Mouse (Mus musculus) embryo, embryonic 10 days (tissue): ENCODE measurements around the gene Lpcat2b.
"Not testable (repeated sequence)": the region's sequence is repeated elsewhere in the genome, so short reads cannot be mapped to it uniquely, and the experiment has no call there.

Source experiments
- DNase-seq: peaks from one replicate; pipeline ENCODE4 v3.0.0-alpha.2; 2015; ENCODE audit warnings: low spot score

Lpcat2b gene

GRCm38 (mm10) chr5:107431249-107431648 is at the start of gene Lpcat2b:
Gene Lpcat2b, plus strand, starts transcription at chr5:107431549.
- DNase-seq = no peak

GRCm38 (mm10) chr5:107386448-107386847 is 44.9 kb upstream of the Lpcat2b start:
- DNase-seq = not testable (repeated sequence)

- DNase-seq = no peak
These were observed 43.6 kb upstream of the Lpcat2b start for GRCm38 (mm10) chr5:107387788-107388187.

- no peak for DNase-seq
These were observed 42.0 kb upstream of the Lpcat2b start for GRCm38 (mm10) chr5:107389373-107389772.

- no peak for DNase-seq
These were observed 36.9 kb upstream of the Lpcat2b start for GRCm38 (mm10) chr5:107394437-107394836.

- no peak for DNase-seq
These were observed 28.9 kb upstream of the Lpcat2b start, which contains the start of gene Ephx4 for GRCm38 (mm10) chr5:107402436-107402835. Gene Ephx4, plus strand, starts transcription at chr5:107402736.

GRCm38 (mm10) chr5:107403011-107403946 is 28.1 kb upstream of the Lpcat2b start:
- DNase-seq = peak; percentile 41

GRCm38 (mm10) chr5:107403947-107404684 is 27.2 kb upstream of the Lpcat2b start:
- no peak for DNase-seq

GRCm38 (mm10) chr5:107405361-107405760 is 26.0 kb upstream of the Lpcat2b start:
- DNase-seq = no peak

GRCm38 (mm10) chr5:107410305-107410704 is 21.0 kb upstream of the Lpcat2b start:
- DNase-seq = no peak

- no peak for DNase-seq
These were observed 20.0 kb upstream of the Lpcat2b start for GRCm38 (mm10) chr5:107411326-107411725.

GRCm38 (mm10) chr5:107412285-107412684 is 19.1 kb upstream of the Lpcat2b start:
- no peak for DNase-seq

GRCm38 (mm10) chr5:107415098-107415497 is 16.3 kb upstream of the Lpcat2b start:
- no peak for DNase-seq

- no peak for DNase-seq
These were observed 9.7 kb upstream of the Lpcat2b start for GRCm38 (mm10) chr5:107421676-107422075.

GRCm38 (mm10) chr5:107434001-107434400 is 2.7 kb downstream of the Lpcat2b start:
- DNase-seq = no peak

GRCm38 (mm10) chr5:107436185-107436584 is 4.8 kb downstream of the Lpcat2b start:
- no peak for DNase-seq

- DNase-seq = peak; percentile 6
These were observed 5.3 kb downstream of the Lpcat2b start for GRCm38 (mm10) chr5:107436587-107437209.

- peak; percentile 96 for DNase-seq
These were observed 6.3 kb downstream of the Lpcat2b start, which contains the start of gene Btbd8 for GRCm38 (mm10) chr5:107437464-107438281. Gene Btbd8, plus strand, starts transcription at chr5:107437997.

GRCm38 (mm10) chr5:107438353-107438752 is 7.0 kb downstream of the Lpcat2b start:
- DNase-seq = peak; percentile 13

- DNase-seq = no peak
These were observed 10.5 kb downstream of the Lpcat2b start for GRCm38 (mm10) chr5:107441881-107442280.

GRCm38 (mm10) chr5:107444251-107444650 is 12.9 kb downstream of the Lpcat2b start:
- no peak for DNase-seq
